Mouse (Mus musculus) kidney, adult 8-10 months (tissue): ENCODE measurements around the gene Pdgfd.
"Not testable (repeated sequence)": the region's sequence is repeated elsewhere in the genome, so short reads cannot be mapped to it uniquely, and the experiment has no call there.

Experiments
- DNase-seq, 2 experiments: peaks; one replicate each; pipeline ENCODE4 v3.0.0; 2022

The Pdgfd gene

DNA sequence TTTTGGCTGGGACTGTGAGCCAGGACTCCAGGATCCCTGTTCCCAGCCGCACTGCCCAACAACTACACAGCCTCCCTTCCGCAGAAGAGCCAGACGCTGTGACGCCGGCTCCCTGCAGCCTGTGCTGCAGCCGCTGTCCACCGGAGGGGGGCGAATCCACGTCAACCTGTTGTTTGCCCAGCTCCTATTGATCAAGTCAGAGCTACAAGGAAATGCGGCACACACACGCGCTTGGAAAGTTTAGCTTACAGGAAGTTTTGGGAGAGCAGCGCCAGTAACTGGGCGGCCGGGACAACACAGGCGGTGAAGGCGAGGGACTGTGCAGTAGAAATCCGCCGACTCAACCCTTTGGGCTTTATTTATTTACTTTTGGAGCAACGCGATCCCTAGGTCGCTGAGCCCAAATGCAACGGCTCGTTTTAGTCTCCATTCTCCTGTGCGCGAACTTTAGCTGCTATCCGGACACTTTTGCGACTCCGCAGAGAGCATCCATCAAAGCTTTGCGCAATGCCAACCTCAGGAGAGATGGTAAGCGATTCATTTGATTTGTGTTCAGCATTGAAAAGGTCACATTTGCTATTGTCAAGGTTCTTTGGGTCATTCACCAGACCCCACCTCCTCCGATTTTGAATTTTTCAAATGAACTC is at the start of gene Pdgfd:
TSS of gene Pdgfd (plus strand) at position 194 of the 647 bp plus-strand sequence.
- peak; percentile 60 to 65 for DNase-seq

DNA sequence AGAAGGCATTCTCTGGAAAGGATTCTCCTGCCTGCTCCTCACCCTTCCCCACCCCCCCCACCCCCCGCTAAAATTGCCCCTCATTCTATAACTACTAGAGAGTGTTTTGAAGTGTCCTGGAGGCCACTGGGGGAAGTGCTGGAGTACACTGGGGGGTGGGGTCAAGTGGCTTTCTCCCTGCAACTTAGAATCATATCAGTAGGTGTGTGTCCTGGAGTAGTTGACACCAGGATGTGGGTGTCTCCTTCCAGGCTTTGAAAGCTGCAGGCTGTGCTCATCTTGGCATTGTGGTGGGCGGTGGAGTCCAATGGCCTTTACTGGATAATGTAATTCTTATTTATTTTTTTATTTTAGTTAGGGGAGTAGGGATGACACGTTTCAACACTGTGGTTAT is 651 bp downstream of the Pdgfd start:
- DNase-seq, result peak in 1 of 2 experiments; percentile 3

DNA sequence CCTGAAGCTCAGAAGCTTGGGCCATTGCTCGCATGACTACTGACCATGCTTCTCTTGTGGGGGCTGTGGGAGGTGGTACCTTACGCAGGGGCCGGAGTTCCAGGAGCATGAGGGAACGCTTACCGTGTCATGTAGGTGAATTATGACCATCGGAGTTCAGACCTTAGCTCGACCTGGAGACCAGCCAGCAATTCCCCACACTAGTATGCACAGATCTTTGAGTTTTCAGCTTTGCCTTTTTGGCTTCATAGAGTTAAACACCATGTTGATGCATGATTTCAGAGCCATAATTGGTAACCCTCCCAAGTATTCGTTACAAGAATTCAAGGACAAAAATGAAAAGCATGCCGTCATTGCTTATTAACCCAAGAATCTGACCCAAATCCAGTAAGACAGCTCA is 2.6 kb downstream of the Pdgfd start:
- peak in 1 of 2 experiments; percentile 10 for DNase-seq

DNA sequence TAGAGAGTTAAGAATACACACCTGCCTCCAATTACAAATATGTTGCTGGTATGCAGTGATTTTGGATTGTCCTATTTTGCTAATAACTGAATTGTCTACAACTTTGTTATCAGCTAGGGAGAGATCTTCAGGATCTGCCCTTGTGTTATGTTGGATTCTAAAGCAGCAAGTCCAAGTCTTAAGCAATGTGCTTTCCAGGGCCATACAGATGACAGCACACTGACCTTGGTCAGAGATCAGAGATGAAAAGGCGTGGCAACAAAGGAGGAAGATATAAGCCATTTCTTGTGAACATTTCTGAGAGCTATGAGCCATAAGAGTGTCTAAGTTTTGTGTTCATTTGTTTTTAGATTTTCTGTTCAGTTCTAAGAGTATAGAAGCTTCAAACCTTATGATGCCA is 4.9 kb downstream of the Pdgfd start:
- no peak for DNase-seq

DNA sequence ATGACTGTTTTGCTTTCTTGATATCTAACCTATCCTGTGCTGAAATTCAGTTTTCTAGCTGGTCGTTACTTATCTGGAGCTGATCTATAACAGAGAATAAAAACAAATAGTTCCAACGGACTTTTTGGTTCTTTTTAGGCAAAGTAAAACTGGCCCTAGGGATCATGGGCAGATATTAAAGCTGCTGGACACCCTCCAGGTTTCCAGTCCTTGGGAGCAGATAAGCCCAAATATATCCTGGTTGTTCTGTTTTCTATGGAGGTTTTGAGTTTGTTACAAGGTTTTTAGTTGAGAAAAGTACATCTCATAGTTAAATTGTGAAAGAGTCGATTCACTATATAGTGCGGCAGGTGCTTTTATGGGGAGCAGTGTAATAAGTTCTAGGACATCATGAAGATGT is 7.3 kb downstream of the Pdgfd start:
- DNase-seq, result no peak

DNA sequence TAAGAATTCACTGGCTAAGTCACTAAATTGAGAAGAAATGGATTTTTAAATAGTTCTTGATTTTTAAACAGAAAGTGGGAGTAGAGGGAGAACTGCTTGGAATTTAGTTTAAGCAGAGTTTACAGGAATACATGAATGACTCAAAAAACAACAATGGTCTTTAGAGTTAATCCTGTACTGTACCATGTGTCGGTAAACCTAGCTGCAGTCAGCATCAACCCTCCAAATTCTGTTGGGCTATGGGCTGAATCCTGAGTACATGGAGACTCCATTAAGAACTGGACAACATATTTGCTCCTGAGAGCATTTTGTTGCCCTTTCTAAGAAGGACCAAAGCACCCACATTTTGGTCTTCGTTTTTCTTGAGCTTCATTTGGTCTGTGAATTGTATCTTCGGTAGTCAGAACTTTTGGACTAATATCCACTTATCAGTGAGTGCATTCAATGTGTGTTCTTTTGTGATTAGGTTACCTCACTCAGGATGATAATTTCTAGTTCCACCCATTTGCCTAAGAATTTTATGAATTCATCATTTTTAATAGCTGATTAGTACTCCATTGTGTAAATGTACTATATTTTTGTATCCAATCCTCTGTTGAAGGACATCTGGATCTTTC is 14.0 kb downstream of the Pdgfd start:
- DNase-seq, result no peak

DNA sequence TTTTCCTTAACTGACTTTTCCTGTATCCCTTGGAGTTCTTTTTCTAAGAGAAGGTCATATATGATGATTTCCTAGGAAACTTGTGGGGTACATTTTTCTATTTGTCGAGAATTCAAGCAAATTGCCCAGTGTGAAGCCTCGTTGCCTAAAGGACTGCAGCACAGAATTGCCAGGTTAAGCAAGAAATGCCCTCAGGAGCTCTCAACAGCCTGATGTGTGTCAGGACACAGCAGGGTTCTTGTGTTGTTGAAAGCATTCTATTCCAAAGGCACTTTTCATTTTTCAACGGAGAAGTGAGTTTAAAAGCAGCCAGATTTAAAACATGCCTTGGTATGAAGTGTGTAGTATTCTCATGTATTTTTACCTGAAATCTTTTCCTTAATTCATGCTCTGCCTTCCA is 19.6 kb downstream of the Pdgfd start:
- DNase-seq, result no peak

DNA sequence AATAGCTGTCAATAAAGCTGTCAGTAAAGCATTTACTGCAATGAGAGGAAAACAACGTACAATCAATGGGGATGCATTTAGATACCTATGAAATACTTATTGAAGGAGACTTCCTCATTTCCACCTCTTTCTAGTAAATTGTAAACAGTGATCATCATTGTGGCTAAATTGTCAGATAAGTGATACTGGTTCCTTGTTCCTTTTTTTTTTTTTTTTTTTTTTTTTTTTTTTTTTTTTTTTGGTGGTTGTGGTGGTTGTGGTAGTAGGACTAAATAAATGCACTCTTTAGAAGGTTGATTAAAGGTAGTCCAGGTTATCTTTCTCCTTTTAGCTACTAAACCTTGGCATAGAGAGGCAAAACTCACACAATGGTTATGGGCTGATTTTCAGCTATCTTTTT is 25.0 kb downstream of the Pdgfd start:
- DNase-seq, result no peak

DNA sequence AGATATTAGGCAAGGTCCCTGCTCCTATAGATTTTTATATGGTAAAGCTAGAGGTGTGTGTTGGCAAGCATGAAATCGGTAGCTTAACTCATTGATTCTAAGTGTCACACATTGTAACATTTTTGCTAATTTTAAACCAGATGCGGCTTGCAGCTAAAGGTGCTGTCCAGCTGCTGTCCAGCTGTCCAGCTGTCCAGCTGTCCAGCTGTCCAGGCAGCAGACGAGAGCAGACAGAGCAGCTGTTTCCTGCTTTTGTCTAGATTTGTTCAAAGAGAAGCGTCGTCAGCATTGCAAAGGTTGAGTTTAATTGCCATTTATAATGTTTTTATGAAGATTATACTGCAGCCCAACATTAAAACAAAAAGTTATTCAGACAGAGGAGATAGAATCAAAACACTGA is 44.5 kb downstream of the Pdgfd start:
- DNase-seq, result no peak

DNA sequence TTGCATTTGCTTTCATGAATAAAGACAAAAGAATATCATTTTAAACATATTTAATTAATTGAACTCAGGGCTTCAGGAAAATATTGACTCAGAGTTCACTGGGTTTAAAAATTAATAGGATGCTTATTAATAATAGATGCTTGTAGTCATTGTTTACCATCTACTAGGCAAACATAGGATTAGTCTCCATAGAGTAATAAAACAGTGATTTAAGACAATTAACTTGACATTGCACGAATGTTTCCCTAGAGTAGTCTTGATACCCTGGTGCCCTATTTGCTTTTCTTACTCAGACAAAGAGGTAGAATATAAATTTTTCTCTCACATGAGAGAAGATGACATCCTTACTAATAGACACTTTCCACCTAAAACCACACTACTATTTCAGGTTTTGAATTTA is 49.1 kb downstream of the Pdgfd start:
- no peak for DNase-seq

DNA sequence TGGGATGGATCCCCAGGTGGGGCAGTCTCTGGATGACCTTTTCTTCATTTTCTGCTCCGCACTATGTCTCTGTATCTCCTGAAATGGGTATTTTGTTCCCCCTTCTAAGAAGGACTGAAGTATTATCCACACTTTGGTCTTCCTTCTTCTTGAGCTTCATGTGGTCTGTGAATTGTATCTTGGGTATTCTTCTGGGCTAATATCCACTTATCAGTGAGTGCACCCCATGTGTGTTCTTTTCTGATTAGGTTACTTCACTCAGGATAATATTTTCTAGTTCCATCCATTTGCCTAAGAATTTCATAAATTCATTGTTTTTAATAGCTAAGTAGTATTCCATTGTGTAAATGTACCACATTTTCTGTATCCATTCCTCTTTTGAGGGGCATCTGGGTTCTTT is 67.6 kb downstream of the Pdgfd start:
- not testable (repeated sequence) for DNase-seq

DNA sequence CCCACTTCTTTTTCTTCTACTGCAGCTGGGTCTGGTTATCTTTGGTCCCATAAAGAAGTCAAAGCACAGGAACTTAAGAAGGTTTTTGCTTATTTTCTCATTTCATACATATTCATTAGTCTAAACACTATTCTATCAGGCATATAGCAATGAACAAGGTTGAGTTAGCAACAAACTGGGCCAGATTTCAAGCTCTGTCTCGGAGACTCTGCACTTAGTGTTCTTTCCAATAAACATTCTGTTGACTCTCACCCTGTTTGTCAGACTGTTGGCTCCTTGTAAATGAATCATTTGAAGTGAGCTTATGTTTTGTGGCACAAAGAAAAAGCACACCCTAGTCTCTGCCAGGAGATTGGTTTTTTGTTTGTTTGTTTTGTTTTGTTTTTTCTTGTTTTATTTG is 81.9 kb downstream of the Pdgfd start:
- DNase-seq, result no peak

DNA sequence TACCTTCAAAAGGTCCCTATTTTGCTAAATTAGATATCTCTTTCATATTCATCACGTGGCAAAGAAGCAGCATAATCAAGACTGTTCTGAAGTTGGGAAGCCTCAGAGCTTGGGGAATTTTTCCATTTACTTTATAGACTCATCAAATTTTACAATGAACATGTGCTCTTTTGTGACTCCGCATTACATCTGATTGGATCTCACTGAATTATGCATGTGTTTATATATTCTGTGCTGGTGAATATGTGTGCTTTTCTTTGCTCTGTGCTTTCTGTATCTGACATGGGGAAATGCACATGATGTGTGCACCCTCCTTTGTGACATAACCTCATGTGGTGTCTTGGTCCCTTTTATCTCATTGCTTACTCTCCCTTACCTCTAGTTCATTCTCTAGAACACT is 83.6 kb downstream of the Pdgfd start:
- no peak for DNase-seq

DNA sequence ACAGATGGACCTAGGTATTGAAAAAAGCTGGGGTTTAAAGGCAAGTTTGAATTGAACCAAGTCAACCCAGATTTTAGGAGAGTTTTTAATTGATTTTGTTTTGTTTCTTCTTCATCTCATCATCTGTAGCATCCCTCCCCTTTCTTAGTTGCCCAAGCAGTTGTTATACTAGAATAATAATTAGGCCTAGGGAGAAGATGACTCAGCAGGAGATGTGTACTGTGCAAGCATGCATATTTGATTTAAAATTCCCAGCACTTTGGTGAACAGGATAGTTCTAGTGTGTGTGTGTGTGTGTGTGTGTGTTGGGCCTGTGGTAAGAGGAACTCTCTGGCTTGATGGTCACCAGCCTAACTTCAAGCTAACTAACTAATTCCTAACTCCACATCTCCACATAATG is 88.7 kb downstream of the Pdgfd start:
- no peak for DNase-seq

DNA sequence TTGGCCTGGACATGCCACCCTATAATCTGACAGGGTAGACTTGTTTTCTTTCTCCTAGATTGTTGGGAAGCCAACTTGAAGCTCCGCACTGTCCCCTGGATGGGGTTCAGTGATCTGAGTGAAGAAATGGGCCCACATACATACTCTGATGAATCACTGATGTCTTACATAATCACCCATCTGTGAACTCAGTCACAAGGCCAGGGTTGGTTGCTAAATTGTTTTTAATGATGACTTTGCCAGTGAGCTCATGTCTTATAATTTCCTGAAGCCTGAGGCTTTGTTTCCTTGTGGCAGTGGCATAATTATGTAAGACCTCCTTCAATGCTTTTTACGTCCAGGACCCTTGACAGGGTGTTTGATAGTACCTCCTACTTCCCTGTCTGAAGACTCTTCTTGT is 96.4 kb downstream of the Pdgfd start:
- DNase-seq, result no peak

DNA sequence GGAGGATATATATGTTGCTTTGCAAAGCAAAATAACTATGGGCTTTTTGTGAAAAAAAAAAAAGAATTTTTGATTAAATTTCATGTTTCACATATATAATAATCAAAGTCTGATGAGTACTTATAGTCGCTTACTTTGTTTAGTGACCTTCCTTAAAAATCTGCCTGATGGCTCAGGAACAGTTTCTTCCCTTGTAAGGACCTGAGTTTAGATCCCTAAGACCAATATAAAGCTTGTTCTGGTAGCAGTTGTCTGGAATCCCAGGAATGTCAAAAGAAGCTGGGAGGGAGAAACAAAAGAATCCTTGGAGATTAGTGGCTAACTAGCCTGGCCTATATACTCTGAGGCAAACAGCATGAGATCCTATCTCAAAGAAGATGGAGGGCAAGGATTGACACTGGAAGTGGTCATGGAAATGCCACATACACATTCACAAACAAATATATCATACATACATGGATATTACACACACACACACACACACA is 101.5 kb downstream of the Pdgfd start, which contains the start of gene Ddi1:
TSS of gene Ddi1 (minus strand) at position 51 of the 485 bp plus-strand sequence.
- DNase-seq, result no peak

DNA sequence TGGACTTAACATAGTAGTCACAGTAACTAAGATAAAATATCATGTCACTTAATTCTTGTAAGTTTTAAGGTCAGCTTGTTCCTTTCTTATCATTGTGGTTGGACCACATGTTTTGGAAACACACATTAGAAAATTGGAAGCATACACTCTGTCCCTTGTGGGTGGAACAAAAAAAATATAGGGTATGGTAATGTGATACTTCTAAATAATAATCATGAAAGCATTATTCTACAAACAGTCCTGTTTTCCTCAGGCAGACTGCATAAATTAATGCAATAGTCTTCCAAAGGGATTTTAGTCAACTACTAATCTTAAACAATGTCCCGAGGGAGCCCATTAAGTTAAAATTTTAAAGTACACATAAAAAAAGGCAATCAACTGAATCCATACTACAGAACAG is 108.0 kb downstream of the Pdgfd start:
- DNase-seq, result no peak

DNA sequence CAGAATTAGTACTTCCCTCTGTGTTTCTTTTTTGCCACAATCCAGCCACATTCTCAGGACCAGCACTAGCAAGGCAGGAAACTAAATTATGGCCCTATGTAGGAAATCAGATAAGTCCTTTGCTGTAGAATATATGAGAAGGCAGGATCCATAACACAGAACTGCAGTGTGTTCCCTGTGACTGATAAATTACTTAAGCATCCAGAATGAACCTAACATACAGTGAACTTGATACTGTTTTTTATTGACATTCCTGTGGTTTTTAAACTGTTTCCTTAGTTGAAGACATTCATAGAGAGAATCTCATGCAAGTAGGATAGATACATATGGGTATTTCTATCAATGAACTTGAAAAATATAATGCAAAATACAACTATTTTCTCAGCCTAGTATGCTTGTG is 109.1 kb downstream of the Pdgfd start:
- DNase-seq, result no peak

DNA sequence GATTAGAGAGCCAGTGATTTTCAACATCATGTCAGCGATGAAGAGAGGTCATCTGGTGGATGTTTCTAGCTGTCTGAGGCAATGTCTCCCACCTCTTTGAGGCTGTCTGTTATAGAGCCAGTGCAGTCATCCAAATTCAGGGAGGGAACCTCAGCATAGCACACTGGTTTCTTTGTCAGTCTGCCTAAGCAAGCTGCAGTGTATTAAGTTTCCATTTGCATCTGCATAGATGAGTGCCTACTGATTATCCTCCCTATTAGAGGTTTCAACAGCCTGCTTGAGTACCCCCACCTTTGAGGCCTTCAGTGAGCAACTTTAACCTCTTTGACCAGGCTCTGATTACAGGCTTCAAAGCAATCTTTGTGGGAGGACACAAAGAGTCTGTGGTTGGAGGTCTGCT is 118.4 kb downstream of the Pdgfd start:
- no peak for DNase-seq

DNA sequence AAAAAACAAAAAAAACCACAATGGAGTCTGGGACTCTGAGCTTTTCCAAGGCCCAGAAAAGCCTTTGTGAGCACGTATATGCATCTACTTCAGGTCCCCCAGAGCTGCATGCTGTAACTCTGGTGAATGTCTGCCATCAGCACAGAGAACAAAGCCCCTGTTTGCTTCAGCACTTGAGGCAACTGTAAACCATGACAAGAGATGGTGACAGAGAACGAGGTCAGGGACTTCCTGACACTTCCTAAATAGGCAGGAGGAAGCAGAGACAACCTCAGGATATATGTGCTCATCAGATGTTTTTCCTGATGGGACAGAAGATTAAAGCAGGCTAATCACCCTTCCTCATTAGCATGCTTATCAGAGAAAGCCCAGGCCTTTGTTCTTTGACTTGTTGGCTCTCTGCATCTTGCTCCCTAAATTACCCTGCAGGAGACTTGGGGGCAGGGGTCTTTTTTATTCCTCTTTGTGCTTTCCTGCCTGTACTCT is 120.9 kb downstream of the Pdgfd start:
- DNase-seq, result no peak

DNA sequence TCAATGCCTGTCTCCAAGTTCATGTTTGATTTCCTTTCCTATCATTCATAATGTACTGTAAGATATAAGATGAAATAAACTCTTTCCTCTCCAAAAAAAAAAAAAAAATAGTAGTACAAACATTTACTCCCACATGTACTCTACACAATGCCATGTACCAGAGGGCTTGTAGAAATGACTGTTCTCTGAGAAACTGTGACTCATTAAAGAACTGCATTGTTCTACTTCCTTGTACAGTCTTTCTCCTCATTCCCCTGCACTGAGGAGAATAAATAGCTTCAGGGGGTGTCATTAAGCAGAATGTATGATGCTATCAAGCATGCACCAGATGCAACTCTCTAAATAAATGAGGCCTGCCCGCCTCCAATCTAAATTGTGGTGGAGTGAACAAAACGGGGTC is 130.2 kb downstream of the Pdgfd start:
- DNase-seq, result no peak

DNA sequence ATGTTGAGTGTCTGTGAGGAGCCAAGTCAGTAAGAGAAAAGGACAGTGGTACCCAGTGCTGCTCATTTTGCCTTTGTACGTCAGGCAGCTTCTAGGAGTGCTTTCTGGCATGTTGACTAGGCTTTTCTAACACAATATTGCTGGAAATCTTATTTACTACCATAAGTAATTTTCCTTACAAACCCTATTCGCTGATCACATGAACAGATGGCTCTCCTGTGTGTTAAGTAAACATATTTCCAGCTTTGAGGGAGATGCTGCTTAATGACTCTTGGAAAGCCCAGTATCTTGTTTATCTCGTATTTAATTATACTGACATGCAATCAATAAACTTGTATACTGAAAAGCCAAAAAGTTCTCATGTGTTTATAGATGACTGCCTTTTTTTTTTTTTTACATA is 133.7 kb downstream of the Pdgfd start:
- no peak for DNase-seq

DNA sequence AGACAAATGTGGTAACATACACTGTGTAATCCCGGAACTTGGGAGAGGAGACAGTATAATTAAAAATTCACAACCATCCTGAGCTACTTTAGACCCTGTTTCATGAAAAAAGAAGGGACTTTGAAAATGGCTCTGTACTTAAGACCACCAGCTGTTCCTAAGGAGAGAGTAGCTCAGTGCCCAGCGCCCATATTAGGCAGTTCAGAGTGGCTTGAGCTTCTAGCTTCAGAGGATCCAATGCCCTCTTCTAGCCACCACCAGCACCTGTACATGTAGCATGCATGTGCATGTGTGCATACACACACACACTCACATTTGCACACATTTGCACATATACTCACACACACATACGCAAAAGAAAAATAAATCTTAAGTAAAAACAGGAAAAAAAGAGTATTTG is 136.2 kb downstream of the Pdgfd start:
- DNase-seq, result no peak

DNA sequence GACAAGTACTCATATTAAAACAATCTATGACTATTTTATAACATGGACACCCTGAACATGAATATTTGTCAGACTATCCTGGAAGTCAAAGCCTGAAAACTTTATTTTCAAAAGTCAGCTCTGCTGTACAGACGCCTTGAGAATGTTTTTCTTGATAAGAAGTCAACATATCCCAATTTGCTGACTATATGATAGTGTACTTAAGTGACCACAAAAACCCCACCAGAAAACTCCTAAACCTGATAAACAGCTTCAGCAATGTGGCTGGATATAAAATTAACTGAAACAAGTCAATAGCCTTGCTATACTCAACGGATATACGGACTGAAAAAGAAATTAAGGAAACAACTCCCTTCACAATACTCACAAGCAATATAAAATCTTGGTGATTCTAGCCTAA is 137.5 kb downstream of the Pdgfd start:
- DNase-seq, result no peak

DNA sequence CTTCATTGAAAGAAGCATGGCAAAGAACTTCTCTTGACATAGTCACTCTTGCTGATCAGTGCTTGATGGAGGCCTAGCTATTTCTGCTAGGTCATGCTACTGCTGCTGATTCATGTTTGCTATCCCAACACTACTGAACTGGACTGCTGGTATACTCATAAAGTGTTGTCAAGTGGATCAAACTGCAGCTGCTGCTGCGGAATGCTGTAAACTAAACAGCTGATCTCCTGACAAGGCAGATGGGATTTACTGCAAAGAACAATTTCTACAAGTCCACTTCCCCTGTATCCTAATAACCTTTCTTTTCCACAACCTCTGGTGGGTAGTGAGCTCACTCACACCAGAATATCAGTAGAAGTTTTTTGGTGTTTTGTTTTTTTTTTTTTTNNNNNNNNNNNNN is 148.7 kb downstream of the Pdgfd start:
- no peak for DNase-seq
